Mouse (Mus musculus) B cell, adult 67 days (primary cell): ENCODE measurements around the gene Rfc2. TPM values are rescaled to one million over a fixed set of nuclear protein-coding genes. Genes with fewer than 3 reads are reported as not detected.

Experiments
- total RNA-seq, 2 experiments: library from RNA; stranded (reverse); gene quantifications; 4 replicates each; pipeline ENCODE4 v1.2.4; 2023

The Rfc2 gene
- 100 to 1,000 TPM; 136 to 154 TPM for total RNA-seq

GRCm38 (mm10) chr5:134581146-134581545, at the start of gene Rfc2:
Gene Rfc2 (plus strand): TSS chr5:134581366.

GRCm38 (mm10) chr5:134552110-134552972, 28.8 kb upstream of the Rfc2 start, which contains the start of gene Clip2:
Gene Clip2 (minus strand): TSS chr5:134552434.

DNA sequence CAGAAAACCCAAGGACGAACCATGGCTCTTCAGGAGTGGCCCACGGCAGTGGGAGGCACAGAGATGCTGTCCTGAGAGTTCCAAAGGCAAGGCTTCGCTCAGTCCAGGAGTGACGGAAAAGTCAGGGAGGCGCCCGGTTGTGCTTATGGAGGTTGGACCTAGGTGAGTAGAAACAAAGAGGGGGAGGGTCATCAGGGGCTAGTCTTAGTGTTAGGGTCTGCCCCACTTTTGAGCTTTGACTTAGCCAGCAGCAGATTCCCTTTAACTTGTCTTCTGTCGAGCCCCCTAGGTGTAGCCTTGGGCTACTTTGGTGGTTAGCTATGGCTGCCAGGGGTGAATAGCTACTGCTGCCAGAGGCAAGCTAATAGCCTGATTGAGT, 21.1 kb upstream of the Rfc2 start, which contains the start of gene Syna:
Syna (minus strand) TSS at position 101 of the 379 bp plus-strand sequence.

DNA sequence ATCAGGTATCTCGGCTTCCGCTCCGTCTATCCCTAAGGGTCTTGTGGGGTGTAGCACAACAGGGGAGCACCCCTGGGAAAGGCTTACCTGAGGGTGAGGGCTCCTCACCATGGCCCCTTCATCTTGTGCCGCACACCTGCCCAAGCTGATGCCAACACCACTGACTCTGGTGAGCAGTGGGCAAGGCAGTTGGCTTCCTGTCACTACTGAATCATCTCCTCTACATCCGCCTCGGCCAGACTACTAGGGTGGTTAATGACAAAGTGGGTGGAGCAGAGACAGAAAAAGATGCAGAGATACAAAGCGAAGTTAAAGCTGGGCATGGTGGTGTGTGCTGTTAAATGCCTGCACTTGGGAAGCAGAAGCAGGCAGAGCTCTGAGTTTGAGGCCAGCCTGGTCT, 33.6 kb downstream of the Rfc2 start, which contains the start of gene Lat2:
Lat2 (minus strand) TSS at position 224 of the 400 bp plus-strand sequence.

GRCm38 (mm10) chr5:134639269-134639682, 58.1 kb downstream of the Rfc2 start, which contains the start of gene Eif4h:
Gene Eif4h (minus strand): TSS chr5:134639490.

Other genes starting within 250 kb of the Rfc2 start
- under 1 TPM in 1 of 2 experiments, not detected in 1; 0.92 TPM for gene Gtf2ird1, start 124.7 kb upstream of the Rfc2 start, total RNA-seq
- 1 to 10 TPM; 6.0 to 7.0 TPM for gene Clip2, start 28.9 kb upstream of the Rfc2 start, total RNA-seq
- under 1 TPM in 1 of 2 experiments, not detected in 1; 0.26 TPM for gene Syna, start 21.2 kb upstream of the Rfc2 start, total RNA-seq
- 100 to 1,000 TPM; 282 to 286 TPM for gene Lat2, start 33.7 kb downstream of the Rfc2 start, total RNA-seq
- gene Eif4h, start 58.1 kb downstream of the Rfc2 start, total RNA-seq: 100 to 1,000 TPM; 260 to 274 TPM
- gene Limk1, start 107.2 kb downstream of the Rfc2 start, total RNA-seq: 10 to 100 TPM; 16.1 to 22.2 TPM
- gene Eln, start 166.0 kb downstream of the Rfc2 start, total RNA-seq: not detected